Mouse (Mus musculus): ENCODE data around the gene Castor2. TPM values are rescaled to one million over a fixed set of nuclear protein-coding genes. Genes with fewer than 3 reads are reported as not detected.

Gene Castor2
- polyA plus RNA-seq, 1 experiment from 2014 or later = 28.8 TPM

DNA sequence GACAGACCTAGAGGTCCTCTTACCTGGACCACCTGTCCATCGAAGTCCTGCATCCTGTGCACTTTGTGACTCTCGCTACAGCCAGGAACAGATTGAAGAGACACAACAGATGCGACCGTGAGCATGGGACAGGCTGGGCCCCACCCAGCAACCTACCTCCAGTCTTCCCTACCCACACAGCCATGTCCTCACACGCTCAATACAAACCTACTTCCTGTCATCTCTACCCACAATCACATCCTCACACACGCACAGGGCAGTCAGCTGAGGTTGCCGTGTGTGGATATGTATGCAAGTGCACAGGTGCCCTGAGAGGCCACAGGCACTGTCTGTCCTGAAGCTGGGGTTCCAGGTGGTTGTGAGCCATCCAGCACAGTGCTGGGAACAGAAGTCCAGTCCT lies 67.1 kb downstream of the Castor2 start:
- Histone ChIP-seq H3K9ac (replicated peaks; ENCODE audit: low read depth, low read length) (no peak overlapping the region), H3K4me2 (ENCODE audit: low read depth, low read length) (no peak overlapping the region), H3K4me3 (ENCODE audit: low read depth, low read length) (no peak overlapping the region), H3K27me3 (ENCODE audit: control insufficient read depth, insufficient read depth, low read length) (no peaks in the 10 kb centered on the region), H3K36me3 (ENCODE audit: control insufficient read depth, insufficient read depth, low read length) (peaks cover 11% of the 10 kb centered on the region; the same call in 1 of the 2 replicates), H3K4me1 (ENCODE audit: control insufficient read depth, insufficient read depth, low read length) (0 out of 2 replicates have a peak, but pooled peaks cover 4% of the 10 kb centered on the region), H3K9me3 (ENCODE audit: control insufficient read depth, low read length) (no peaks in the 10 kb centered on the region), H3K27ac (ENCODE audit: low read depth, low read length) (no peak overlapping the region)
- 97% methylated on average over 7 of the region's 7 CpGs for WGBS
- ATAC-seq (ENCODE audit: low read depth) = no peak

- Histone ChIP-seq H3K36me3 (ENCODE audit: control insufficient read depth, insufficient read depth, low read length) (peaks cover 11% of the 10 kb centered on the region; the same call in 1 of the 2 replicates), H3K27me3 (ENCODE audit: control insufficient read depth, insufficient read depth, low read length) (no peaks in the 10 kb centered on the region), H3K9me3 (ENCODE audit: control insufficient read depth, low read length) (no peaks in the 10 kb centered on the region), H3K4me1 (ENCODE audit: control insufficient read depth, insufficient read depth, low read length) (0 out of 2 replicates have a peak, but pooled peaks cover 4% of the 10 kb centered on the region), H3K4me3 (ENCODE audit: low read depth, low read length) (no peak overlapping the region), H3K4me2 (ENCODE audit: low read depth, low read length) (no peak overlapping the region), H3K27ac (ENCODE audit: low read depth, low read length) (no peak overlapping the region), H3K9ac (replicated peaks; ENCODE audit: low read depth, low read length) (no peak overlapping the region)
- 96% methylated on average over 9 of the region's 9 CpGs for WGBS
- no peak for ATAC-seq (ENCODE audit: low read depth)
These were observed 68.5 kb downstream of the Castor2 start for GRCm38 (mm10) chr5:134168033-134168432.

DNA sequence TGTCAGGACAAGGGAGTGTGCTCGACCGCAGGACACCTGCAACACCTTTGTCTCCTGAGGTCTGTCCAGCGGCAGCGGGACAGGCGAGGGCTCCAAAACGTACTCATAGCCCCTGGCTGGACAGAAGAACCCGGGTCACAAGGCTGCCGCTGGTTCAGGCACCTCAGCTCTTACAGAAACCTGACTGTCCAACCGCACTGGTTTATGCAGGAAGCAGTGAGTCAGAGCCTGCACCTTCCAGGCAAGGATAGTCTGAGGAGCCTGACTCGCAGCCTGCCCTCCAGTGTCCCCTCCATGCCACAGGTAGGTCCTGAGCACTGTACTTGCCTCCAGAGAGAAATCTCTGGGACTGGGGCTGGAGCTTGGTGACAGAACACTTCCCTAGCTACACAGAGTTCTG lies 69.7 kb downstream of the Castor2 start:
- H3K36me3 ChIP-seq (ENCODE audit: control insufficient read depth, insufficient read depth, low read length) = 0 out of 2 replicates have a peak, but pooled peaks cover 4% of the 10 kb centered on the region
- no peaks in the 10 kb centered on the region for H3K27me3 ChIP-seq (ENCODE audit: control insufficient read depth, insufficient read depth, low read length)
- H3K27ac ChIP-seq (ENCODE audit: low read depth, low read length) = no peak overlapping the region
- no peaks in the 10 kb centered on the region for H3K9me3 ChIP-seq (ENCODE audit: control insufficient read depth, low read length)
- no peak overlapping the region for H3K4me3 ChIP-seq (ENCODE audit: low read depth, low read length)
- WGBS = 93% methylated on average over 10 of the region's 10 CpGs
- no peak for ATAC-seq (ENCODE audit: low read depth)
- H3K4me1 ChIP-seq (ENCODE audit: control insufficient read depth, insufficient read depth, low read length) = 0 out of 2 replicates have a peak, but pooled peaks cover 4% of the 10 kb centered on the region
- no peak overlapping the region for H3K9ac ChIP-seq (replicated peaks; ENCODE audit: low read depth, low read length)
- no peak overlapping the region for H3K4me2 ChIP-seq (ENCODE audit: low read depth, low read length)

DNA sequence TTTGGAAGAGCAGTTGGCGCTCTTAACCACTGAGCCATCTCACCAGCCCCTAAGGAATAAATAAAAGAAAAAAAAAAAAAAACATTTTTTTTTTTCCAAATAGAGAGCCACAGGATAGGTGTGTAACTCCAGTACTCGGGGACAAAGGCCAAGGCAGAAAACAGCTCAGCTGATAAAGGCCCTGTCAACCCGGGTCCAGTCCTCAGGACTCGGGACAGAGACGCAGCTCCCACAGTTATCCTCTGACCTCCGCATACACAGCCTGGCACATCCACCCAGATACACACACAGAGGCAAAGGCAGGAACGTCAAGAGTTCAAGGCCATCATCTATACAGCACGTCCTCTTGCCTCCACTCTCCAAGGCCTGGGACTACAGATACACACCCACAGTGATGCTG lies 70.7 kb downstream of the Castor2 start:
- Histone ChIP-seq H3K27me3 (ENCODE audit: control insufficient read depth, insufficient read depth, low read length) (no peaks in the 10 kb centered on the region), H3K4me2 (ENCODE audit: low read depth, low read length) (no peak overlapping the region), H3K4me1 (ENCODE audit: control insufficient read depth, insufficient read depth, low read length) (0 out of 2 replicates have a peak, but pooled peaks cover 2% of the 10 kb centered on the region), H3K9me3 (ENCODE audit: control insufficient read depth, low read length) (no peaks in the 10 kb centered on the region), H3K36me3 (ENCODE audit: control insufficient read depth, insufficient read depth, low read length) (0 out of 2 replicates have a peak, but pooled peaks cover 4% of the 10 kb centered on the region), H3K9ac (replicated peaks; ENCODE audit: low read depth, low read length) (no peak overlapping the region), H3K4me3 (ENCODE audit: low read depth, low read length) (no peak overlapping the region), H3K27ac (ENCODE audit: low read depth, low read length) (no peak overlapping the region)
- 97% methylated on average over 8 of the region's 8 CpGs for WGBS
- ATAC-seq (ENCODE audit: low read depth) = no peak

DNA sequence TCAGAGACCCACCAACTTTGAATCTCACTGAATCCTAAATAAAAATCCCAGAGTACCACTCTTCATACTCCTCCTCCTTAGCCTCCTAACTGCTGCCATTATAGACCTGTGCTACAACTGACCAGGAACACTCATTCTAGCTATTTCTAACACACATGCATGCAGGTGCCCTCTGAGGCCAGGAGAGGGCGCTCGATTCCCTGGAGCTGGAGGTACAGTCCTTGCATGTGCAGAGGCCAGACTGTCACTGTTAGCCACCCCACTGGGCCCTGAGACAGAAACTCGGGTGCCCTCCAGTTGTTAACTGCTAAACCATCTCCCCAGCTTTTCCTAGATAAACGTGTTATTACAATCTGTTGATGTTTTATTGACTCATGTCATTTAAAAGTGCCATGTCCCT lies 73.7 kb downstream of the Castor2 start:
- H3K4me2 ChIP-seq (ENCODE audit: low read depth, low read length) = no peak overlapping the region
- 47% methylated on average over 4 of the region's 4 CpGs for WGBS
- no peak for ATAC-seq (ENCODE audit: low read depth)
- H3K4me3 ChIP-seq (ENCODE audit: low read depth, low read length) = no peak overlapping the region
- no peak overlapping the region for H3K9ac ChIP-seq (replicated peaks; ENCODE audit: low read depth, low read length)
- H3K36me3 ChIP-seq (ENCODE audit: control insufficient read depth, insufficient read depth, low read length) = 0 out of 2 replicates have a peak, but pooled peaks cover 4% of the 10 kb centered on the region
- H3K27ac ChIP-seq (ENCODE audit: low read depth, low read length) = no peak overlapping the region
- H3K9me3 ChIP-seq (ENCODE audit: control insufficient read depth, low read length) = no peaks in the 10 kb centered on the region
- peaks cover 8% of the 10 kb centered on the region for H3K4me1 ChIP-seq (ENCODE audit: control insufficient read depth, insufficient read depth, low read length)
- H3K27me3 ChIP-seq (ENCODE audit: control insufficient read depth, insufficient read depth, low read length) = no peaks in the 10 kb centered on the region

- H3K36me3 ChIP-seq (ENCODE audit: control insufficient read depth, insufficient read depth, low read length) = 0 out of 2 replicates have a peak, but pooled peaks cover 4% of the 10 kb centered on the region
- H3K4me2 ChIP-seq (ENCODE audit: low read depth, low read length) = peak overlapping the region; percentile 81
- peaks cover 8% of the 10 kb centered on the region for H3K4me1 ChIP-seq (ENCODE audit: control insufficient read depth, insufficient read depth, low read length)
- H3K9ac ChIP-seq (replicated peaks; ENCODE audit: low read depth, low read length) = peak overlapping the region; percentile 69
- H3K27ac ChIP-seq (ENCODE audit: low read depth, low read length) = no peak overlapping the region
- H3K4me3 ChIP-seq (ENCODE audit: low read depth, low read length) = peak overlapping the region; percentile 94
- no peaks in the 10 kb centered on the region for H3K27me3 ChIP-seq (ENCODE audit: control insufficient read depth, insufficient read depth, low read length)
- WGBS = 11% methylated on average over 10 of the region's 10 CpGs
- no peaks in the 10 kb centered on the region for H3K9me3 ChIP-seq (ENCODE audit: control insufficient read depth, low read length)
- no peak for ATAC-seq (ENCODE audit: low read depth)
These were observed 76.2 kb downstream of the Castor2 start for GRCm38 (mm10) chr5:134175696-134176095.

GRCm38 (mm10) chr5:134176169-134176881 lies 76.8 kb downstream of the Castor2 start, which contains the start of gene Rcc1l:
Rcc1l (minus strand) TSS chr5:134176774.
- peak; percentile 80 for ATAC-seq (ENCODE audit: low read depth)
- no peaks in the 10 kb centered on the region for H3K27me3 ChIP-seq (ENCODE audit: control insufficient read depth, insufficient read depth, low read length)
- peaks cover 8% of the 10 kb centered on the region for H3K4me1 ChIP-seq (ENCODE audit: control insufficient read depth, insufficient read depth, low read length)
- H3K36me3 ChIP-seq (ENCODE audit: control insufficient read depth, insufficient read depth, low read length) = no peaks in the 10 kb centered on the region
- peak within 1 kb of the TSS; percentile 94 for H3K4me3 ChIP-seq (ENCODE audit: low read depth, low read length)
- under 1% methylated on average over 61 of the region's 72 CpGs for WGBS
- peak within 1 kb of the TSS; percentile 81 for H3K4me2 ChIP-seq (ENCODE audit: low read depth, low read length)
- H3K27ac ChIP-seq (ENCODE audit: low read depth, low read length) = peak within 1 kb of the TSS; percentile 57; the same call in 1 of the 2 replicates
- H3K9me3 ChIP-seq (ENCODE audit: control insufficient read depth, low read length) = no peaks in the 10 kb centered on the region
- H3K9ac ChIP-seq (replicated peaks; ENCODE audit: low read depth, low read length) = peak within 1 kb of the TSS; percentile 69

DNA sequence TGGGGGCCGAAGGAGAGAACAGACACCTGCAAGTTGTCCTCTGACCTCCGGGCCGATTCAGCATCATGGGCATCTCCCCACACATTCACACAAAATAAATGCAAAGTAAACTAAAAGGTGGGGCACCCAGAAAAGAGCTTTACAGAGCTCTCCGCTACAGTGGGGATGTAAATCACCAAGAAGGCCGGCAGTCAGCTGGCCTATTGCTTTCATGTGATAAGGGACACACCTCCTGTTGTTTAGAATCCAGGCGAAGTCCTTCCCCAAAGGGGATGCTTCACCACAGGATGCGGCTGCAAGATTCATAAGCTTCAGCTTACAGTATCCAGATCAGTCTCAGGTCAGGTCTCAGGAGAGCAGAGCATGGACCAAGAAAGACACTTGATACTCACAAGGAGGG lies 79.0 kb downstream of the Castor2 start:
- 73% methylated on average over 7 of the region's 7 CpGs for WGBS
- H3K9ac ChIP-seq (replicated peaks; ENCODE audit: low read depth, low read length) = no peak overlapping the region

DNA sequence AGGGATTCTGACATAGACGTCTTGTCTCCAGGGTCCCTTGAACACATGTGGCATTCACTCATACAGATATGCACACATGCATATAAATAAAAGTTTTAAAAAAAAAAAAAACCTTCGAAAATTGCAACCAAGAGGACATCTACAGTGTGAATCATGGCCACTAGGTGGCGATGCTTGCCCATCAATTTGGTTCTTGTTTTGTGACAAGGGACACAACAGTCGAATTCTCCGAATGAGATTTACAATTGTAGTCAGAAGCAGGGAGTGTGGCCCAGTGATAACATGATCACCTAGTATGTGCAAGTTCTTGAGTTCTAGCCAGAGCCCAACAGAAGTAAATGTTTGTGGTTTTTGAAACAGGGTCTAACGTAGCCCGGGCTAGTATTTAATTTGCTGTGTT lies 80.4 kb downstream of the Castor2 start:
- WGBS = 27% methylated on average over 7 of the region's 7 CpGs
- Histone ChIP-seq H3K9ac (replicated peaks; ENCODE audit: low read depth, low read length) (no peak overlapping the region), H3K36me3 (ENCODE audit: control insufficient read depth, insufficient read depth, low read length) (no peaks in the 10 kb centered on the region)

More for the DNA sequence above, 79.0 kb downstream of the Castor2 start:
- Histone ChIP-seq H3K4me3 (ENCODE audit: low read depth, low read length) (no peak overlapping the region), H3K4me2 (ENCODE audit: low read depth, low read length) (no peak overlapping the region), H3K9me3 (ENCODE audit: control insufficient read depth, low read length) (no peaks in the 10 kb centered on the region), H3K4me1 (ENCODE audit: control insufficient read depth, insufficient read depth, low read length) (peaks cover 19% of the 10 kb centered on the region), H3K27ac (ENCODE audit: low read depth, low read length) (no peak overlapping the region), H3K27me3 (ENCODE audit: control insufficient read depth, insufficient read depth, low read length) (no peaks in the 10 kb centered on the region), H3K36me3 (ENCODE audit: control insufficient read depth, insufficient read depth, low read length) (no peaks in the 10 kb centered on the region)
- ATAC-seq (ENCODE audit: low read depth) = no peak

More for the DNA sequence above, 80.4 kb downstream of the Castor2 start:
- H3K4me1 ChIP-seq (ENCODE audit: control insufficient read depth, insufficient read depth, low read length) = peaks cover 20% of the 10 kb centered on the region
- no peak overlapping the region for H3K4me3 ChIP-seq (ENCODE audit: low read depth, low read length)
- ATAC-seq (ENCODE audit: low read depth) = no peak
- H3K27me3 ChIP-seq (ENCODE audit: control insufficient read depth, insufficient read depth, low read length) = no peaks in the 10 kb centered on the region
- H3K9me3 ChIP-seq (ENCODE audit: control insufficient read depth, low read length) = no peaks in the 10 kb centered on the region
- H3K4me2 ChIP-seq (ENCODE audit: low read depth, low read length) = no peak overlapping the region
- no peak overlapping the region for H3K27ac ChIP-seq (ENCODE audit: low read depth, low read length)
